Mouse (Mus musculus) left cerebral cortex, postnatal 10 days (tissue): ENCODE results near the gene Thumpd3. TPM values are rescaled to one million over a fixed set of nuclear protein-coding genes. Genes with fewer than 3 reads are reported as not detected.
A peak's percentile ranks its signal among the peaks of the same experiment; 100 is the strongest.

ENCODE experiments used
- DNase-seq, 2 experiments: peaks; one replicate each; pipeline ENCODE4 v3.0.0; 2021 to 2022; ENCODE audit warnings: low spot score in 2 of 2, mixed read lengths in 1 of 2; ENCODE audit errors: extremely low spot score in 1 of 2
- intact Hi-C: fragments of 180-260 bp; cut with DNase I; formaldehyde crosslinking; loops from one replicate; pipeline ENCODE4 v1.15.1; 2025
- total RNA-seq, 2 experiments: library from RNA; stranded (reverse); gene quantifications; 2 replicates each; pipeline ENCODE4 v1.2.3; 2021

The Thumpd3 gene
- 10 to 100 TPM; 30.8 to 31.7 TPM for total RNA-seq

DNA sequence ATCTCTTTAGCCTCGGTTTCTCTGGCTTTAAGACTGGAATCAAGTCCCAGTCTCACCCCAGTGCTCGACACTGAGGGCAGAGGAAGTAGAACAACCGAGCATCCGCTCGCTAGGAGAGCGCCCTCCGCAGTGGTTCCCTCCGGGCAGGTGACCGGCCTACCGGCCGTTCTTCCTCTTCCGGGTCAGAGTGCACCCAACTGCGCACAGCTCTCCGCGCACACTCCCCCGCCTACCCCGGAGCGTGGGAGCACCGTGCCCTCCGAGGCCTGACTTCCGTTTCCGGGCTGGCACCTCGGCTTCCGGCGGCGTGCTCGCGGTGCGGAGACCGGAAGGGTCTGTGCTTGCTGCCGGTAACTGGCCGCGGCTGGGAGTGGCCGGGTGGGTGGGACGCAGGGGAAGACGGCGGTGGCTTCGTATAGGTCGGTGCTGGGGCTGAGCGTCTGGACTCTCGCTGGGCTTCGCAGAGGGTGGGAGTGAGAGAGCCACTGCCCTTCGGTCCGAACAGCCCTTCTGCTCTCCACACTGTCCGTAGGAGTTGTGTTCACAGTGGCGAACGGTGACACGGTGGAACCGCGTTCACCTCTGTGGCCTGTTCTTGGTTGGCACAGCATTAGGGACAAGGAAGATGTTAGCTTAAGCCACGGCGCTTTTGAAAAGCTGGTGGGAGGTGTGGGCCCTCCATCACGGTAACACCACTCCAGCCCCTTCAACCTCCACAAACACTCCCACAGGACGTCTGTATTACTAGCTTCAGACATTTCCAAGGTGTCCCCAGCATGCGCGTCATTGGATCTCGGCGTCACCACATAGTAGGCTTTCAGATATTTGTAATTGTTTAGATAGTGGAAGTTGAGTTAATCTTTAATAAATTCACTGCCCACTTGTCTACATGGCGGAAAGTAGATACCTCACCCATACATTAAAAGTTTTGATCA lies at the start of gene Thumpd3:
Thumpd3 (plus strand) TSS at position 185 of the 935 bp plus-strand sequence.
- intact Hi-C loops, result no loop called here
- peak; percentile 95 to 99 for DNase-seq

DNA sequence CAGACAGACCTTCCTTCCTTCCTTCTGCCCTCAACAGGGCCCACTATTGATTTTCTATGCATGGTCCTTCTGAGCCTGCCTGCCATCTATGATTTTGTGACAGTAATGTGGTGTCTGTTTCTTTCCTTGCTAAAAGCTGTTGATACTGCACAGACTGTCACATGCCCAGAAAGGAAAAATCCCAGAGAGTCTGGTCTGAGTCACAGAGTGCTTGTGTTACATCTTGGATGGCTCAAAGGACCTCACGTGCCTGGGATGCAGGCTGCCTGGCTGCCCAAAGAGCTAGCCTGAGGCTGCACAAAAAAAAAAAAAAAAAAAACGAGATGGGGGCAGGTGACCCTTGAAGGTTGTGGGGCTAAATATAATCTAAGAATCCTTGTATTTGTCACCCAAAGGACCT lies 46.8 kb upstream of the Thumpd3 start:
- no peak for DNase-seq
- intact Hi-C loops, result loop anchor here (5.0 kb wide), 1 partner anchor 52 kb away; the partner anchor contains the start of gene Srgap3

GRCm38 (mm10) chr6:113000666-113001287 lies 45.2 kb upstream of the Thumpd3 start:
- peak; percentile 91 for DNase-seq
- intact Hi-C loops, result loop anchor here (5.0 kb wide), 2 partner anchors 283 to 298 kb away; no protein-coding TSS in a partner anchor

GRCm38 (mm10) chr6:113001719-113002118 lies 44.3 kb upstream of the Thumpd3 start:
- intact Hi-C loops, result loop anchor here (5.0 kb wide), 2 partner anchors 284 to 299 kb away; no protein-coding TSS in a partner anchor
- DNase-seq, result no peak

- intact Hi-C loops, result loop anchor here (5.0 kb wide), 2 partner anchors 286 to 301 kb away; no protein-coding TSS in a partner anchor
- no peak for DNase-seq
These were observed 42.5 kb upstream of the Thumpd3 start for GRCm38 (mm10) chr6:113003313-113004111.

DNA sequence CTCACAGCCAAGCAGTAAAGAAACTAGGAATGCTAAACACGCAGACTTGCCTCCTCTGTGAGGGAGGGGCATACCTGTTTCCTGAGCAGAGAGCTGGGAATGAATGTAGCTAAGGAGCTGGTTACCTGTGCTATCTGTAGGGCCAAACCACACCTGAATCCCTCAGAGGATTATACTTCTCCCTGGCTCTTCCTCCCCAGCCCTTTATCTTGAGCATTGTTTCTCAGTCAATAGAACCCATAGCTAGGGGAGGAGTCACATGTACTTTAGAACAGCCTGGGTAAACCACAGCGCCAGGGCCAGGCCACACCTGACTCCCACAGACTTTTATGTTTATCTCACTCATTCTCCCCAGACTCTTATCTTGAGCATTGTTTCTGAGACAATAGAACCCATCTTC lies 39.2 kb upstream of the Thumpd3 start:
- no peak for DNase-seq
- intact Hi-C loops, result no loop called here

- intact Hi-C loops, result no loop called here
- no peak for DNase-seq
These were observed 34.1 kb upstream of the Thumpd3 start for GRCm38 (mm10) chr6:113011886-113012285.

DNA sequence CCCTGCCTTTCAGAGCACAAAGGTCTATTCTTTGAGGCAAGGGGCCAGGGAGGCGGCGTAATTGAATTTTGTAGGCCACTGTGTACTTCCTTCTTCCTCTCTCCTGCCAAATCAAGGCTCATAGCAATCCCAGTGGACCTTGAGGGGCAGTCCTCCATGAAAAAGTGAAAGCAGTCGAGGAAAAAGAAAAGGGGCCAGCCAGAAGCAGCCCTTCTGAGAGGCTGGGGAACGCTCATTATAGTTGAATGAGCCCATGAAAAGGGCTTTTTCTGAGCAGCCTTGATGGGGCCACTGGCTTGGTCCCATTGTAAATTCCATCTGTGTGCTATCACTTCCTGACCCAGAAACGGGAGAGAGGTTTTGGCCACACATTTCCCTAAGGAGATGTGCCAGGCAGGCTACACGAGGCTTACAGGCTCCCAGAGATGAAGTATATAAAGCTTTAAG lies 33.5 kb upstream of the Thumpd3 start:
- intact Hi-C loops, result no loop called here
- DNase-seq, result peak; percentile 66 to 70

- DNase-seq, result no peak
- intact Hi-C loops, result no loop called here
These were observed 32.5 kb upstream of the Thumpd3 start for GRCm38 (mm10) chr6:113013550-113013949.

GRCm38 (mm10) chr6:113017500-113018047 lies 28.5 kb upstream of the Thumpd3 start:
- no peak for DNase-seq
- intact Hi-C loops, result no loop called here

GRCm38 (mm10) chr6:113018139-113018538 lies 27.9 kb upstream of the Thumpd3 start:
- DNase-seq, result no peak
- intact Hi-C loops, result no loop called here

DNA sequence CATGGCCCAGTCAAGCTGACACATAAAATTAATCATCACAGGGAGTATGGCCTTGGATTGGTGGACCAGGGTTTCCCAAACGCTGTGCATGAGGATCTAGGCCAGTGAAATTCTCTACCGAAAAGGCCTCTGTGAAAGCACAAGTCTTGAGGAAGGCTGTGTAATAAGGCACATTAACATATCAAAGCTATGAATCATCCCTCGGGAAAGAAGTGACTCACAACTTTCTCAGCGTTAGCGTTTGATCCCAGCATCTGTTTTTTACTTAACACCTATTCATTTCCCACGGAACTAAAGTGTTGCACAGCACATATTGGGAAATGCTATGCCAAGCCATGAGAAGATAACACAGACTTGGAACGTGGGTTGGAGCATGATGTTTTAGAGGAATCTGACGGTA lies 21.2 kb upstream of the Thumpd3 start:
- peak in 1 of 2 experiments; percentile 52 for DNase-seq
- intact Hi-C loops, result no loop called here

DNA sequence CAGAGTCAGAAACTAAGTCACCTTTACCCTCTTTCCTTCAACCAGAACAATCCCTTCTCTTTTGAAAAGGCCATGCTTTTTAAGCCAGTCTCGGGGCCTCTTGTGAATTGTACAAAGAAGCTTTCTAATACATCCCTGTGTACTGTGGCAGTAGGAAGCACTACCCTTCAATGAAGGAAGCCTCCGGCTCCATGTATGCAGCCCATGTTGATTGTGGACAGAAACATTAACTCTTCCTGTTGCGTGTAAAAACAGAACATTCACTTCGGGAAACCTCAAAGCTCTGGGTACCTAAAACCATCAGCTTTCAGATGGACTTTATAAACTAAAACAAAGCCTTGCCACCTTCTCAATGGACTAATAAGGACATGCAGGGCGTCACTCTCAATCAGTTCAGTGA lies 20.3 kb upstream of the Thumpd3 start:
- intact Hi-C loops, result no loop called here

DNA sequence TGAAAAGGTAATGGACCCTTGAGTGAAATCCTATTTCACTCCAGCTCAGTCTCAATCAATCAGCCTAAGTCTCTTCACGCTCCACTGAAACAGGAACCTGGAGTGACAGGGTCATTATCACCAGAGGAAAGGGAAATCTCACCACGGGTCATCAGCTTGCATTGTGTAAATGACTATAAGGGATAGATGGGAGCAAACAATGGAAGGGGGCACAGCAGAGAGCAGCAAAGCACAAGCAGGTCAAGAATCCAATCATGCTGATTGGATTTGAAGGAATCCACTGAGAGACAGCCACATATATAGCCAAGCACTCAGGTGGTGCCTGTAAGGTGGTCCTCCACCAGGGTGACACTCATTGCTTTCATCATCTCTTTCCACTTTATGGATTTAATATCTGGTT lies 18.6 kb upstream of the Thumpd3 start:
- no peak for DNase-seq
- intact Hi-C loops, result no loop called here

More for the DNA sequence above, 20.3 kb upstream of the Thumpd3 start:
- no peak for DNase-seq

DNA sequence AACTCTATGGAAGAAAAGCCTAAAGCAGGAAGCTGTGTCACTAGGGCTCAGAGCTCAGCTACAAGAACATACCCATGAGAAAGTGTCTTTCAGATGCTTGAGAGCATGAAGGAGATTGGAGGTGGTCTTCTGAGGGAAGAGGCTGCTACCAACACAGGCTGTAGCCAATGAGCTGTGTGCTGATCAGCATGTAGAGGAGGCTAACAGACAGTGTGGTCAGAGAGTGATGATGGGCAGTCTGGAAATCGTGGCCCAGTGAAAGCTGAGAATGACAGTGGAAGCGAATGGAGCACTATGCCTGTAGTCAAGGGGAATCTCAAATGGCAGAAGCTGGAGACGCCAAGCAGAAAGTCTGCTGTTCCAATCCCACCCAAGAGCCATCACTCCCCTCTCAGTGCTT lies 17.0 kb upstream of the Thumpd3 start:
- intact Hi-C loops, result no loop called here
- DNase-seq, result no peak

- intact Hi-C loops, result no loop called here
- no peak for DNase-seq
These were observed 15.5 kb upstream of the Thumpd3 start for GRCm38 (mm10) chr6:113030553-113030952.

- intact Hi-C loops, result no loop called here
- no peak for DNase-seq
These were observed 14.9 kb upstream of the Thumpd3 start for GRCm38 (mm10) chr6:113030970-113031660.

DNA sequence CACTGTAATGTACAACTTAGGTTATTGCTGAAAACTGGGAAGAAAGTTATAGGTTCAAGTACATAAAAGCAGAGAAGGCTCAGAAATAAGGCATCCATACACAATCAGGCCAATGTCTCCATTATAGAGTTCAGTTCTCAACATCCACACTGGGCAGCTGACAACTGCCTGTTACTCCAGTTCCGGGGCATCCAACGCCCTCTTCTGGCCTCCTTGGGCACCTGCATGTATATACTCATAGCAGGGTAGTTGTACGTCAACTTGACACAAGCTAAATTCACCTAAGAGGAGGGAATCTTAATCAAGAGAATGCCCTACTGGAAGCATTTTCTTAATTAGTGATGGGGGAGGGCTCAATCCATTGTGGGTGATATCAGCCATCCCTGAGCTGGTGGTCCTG lies 13.9 kb upstream of the Thumpd3 start:
- intact Hi-C loops, result no loop called here
- no peak for DNase-seq
